Mouse (Mus musculus): ENCODE data around the gene Avil. TPM values are rescaled to one million over a fixed set of nuclear protein-coding genes. Genes with fewer than 3 reads are reported as not detected.

The Avil gene
- polyA plus RNA-seq (2015; fragmentation: Nextera tagmentation; extraction: Ambion mirVana), result 19.2 and 22.4 TPM in 2 replicates

GRCm38 (mm10) chr10:127000529-127000928, at the start of gene Avil:
Gene Avil (plus strand): TSS chr10:127000709.
- WGBS, result 93% methylated on average over 5 of the region's 5 CpGs
- Histone ChIP-seq H3K4me3 (replicated peaks) (no peak within 1 kb of the TSS), H3K9me3 (replicated peaks) (no peaks in the 10 kb centered on the region), H3K9ac (replicated peaks) (no peak within 1 kb of the TSS), H3K4me2 (no peak within 1 kb of the TSS), H3K4me1 (no peaks in the 10 kb centered on the region), H3K27me3 (replicated peaks) (no peaks in the 10 kb centered on the region), H3K27ac (replicated peaks) (no peak within 1 kb of the TSS), H3K36me3 (peaks cover 30% of the 10 kb centered on the region)
- no peak for ATAC-seq (ENCODE audit: low FRiP score)

GRCm38 (mm10) chr10:126952375-126952774, 48.1 kb upstream of the Avil start:
- Histone ChIP-seq H3K4me3 (replicated peaks) (no peak overlapping the region), H3K4me1 (peaks cover 12% of the 10 kb centered on the region), H3K9me3 (replicated peaks) (no peaks in the 10 kb centered on the region), H3K27me3 (replicated peaks) (peaks cover 19% of the 10 kb centered on the region; the same call in 1 of the 2 replicates), H3K9ac (replicated peaks) (no peak overlapping the region), H3K27ac (replicated peaks) (no peak overlapping the region), H3K4me2 (no peak overlapping the region), H3K36me3 (no peaks in the 10 kb centered on the region)
- no peak for ATAC-seq (ENCODE audit: low FRiP score)
- 90% methylated on average over 1 of the region's 1 CpGs for WGBS

- H3K27ac ChIP-seq (replicated peaks), result no peak overlapping the region
- H3K9me3 ChIP-seq (replicated peaks), result no peaks in the 10 kb centered on the region
- no peak overlapping the region for H3K4me2 ChIP-seq
- no peak overlapping the region for H3K9ac ChIP-seq (replicated peaks)
- H3K4me1 ChIP-seq, result peaks cover 18% of the 10 kb centered on the region
- H3K4me3 ChIP-seq (replicated peaks), result no peak overlapping the region
- no peaks in the 10 kb centered on the region for H3K36me3 ChIP-seq
- peaks cover 19% of the 10 kb centered on the region; the same call in 1 of the 2 replicates for H3K27me3 ChIP-seq (replicated peaks)
- 91% methylated on average over 3 of the region's 3 CpGs for WGBS
- ATAC-seq (ENCODE audit: low FRiP score), result no peak
These were observed 47.5 kb upstream of the Avil start for GRCm38 (mm10) chr10:126953029-126953471.

- Histone ChIP-seq H3K27me3 (replicated peaks) (peaks cover 47% of the 10 kb centered on the region), H3K9ac (replicated peaks) (peak overlapping the region; percentile 34), H3K4me3 (replicated peaks) (0 out of 2 replicates have a peak overlapping the region, but pooled peaks have one; percentile 4), H3K36me3 (no peaks in the 10 kb centered on the region), H3K4me2 (peak overlapping the region; percentile 48), H3K4me1 (peaks cover 21% of the 10 kb centered on the region), H3K27ac (replicated peaks) (peak overlapping the region; percentile 82), H3K9me3 (replicated peaks) (no peaks in the 10 kb centered on the region)
- 7% methylated on average over 15 of the region's 15 CpGs for WGBS
- peak; percentile 33; the same call in 1 of the 2 replicates for ATAC-seq (ENCODE audit: low FRiP score)
These were observed 43.7 kb upstream of the Avil start for GRCm38 (mm10) chr10:126956692-126957358.

- WGBS, result 2% methylated on average over 25 of the region's 25 CpGs
- H3K27me3 ChIP-seq (replicated peaks), result peaks cover 54% of the 10 kb centered on the region
- peaks cover 28% of the 10 kb centered on the region for H3K4me1 ChIP-seq
- peak overlapping the region; percentile 82 for H3K27ac ChIP-seq (replicated peaks)
- H3K4me3 ChIP-seq (replicated peaks), result peak overlapping the region; percentile 4; the same call in 1 of the 2 replicates
- peak; percentile 83 for ATAC-seq (ENCODE audit: low FRiP score)
- peak overlapping the region; percentile 34 for H3K9ac ChIP-seq (replicated peaks)
- no peaks in the 10 kb centered on the region for H3K36me3 ChIP-seq
- H3K9me3 ChIP-seq (replicated peaks), result no peaks in the 10 kb centered on the region
- peak overlapping the region; percentile 48 for H3K4me2 ChIP-seq
These were observed 43.0 kb upstream of the Avil start for GRCm38 (mm10) chr10:126957359-126958107.

GRCm38 (mm10) chr10:126960496-126960895, 40.0 kb upstream of the Avil start:
- Histone ChIP-seq H3K36me3 (no peaks in the 10 kb centered on the region), H3K4me1 (peaks cover 29% of the 10 kb centered on the region), H3K9ac (replicated peaks) (no peak overlapping the region), H3K4me3 (replicated peaks) (no peak overlapping the region), H3K27ac (replicated peaks) (no peak overlapping the region), H3K27me3 (replicated peaks) (peaks cover 54% of the 10 kb centered on the region), H3K4me2 (no peak overlapping the region), H3K9me3 (replicated peaks) (no peaks in the 10 kb centered on the region)
- 84% methylated on average over 8 of the region's 8 CpGs for WGBS
- ATAC-seq (ENCODE audit: low FRiP score), result no peak

- Histone ChIP-seq H3K27me3 (replicated peaks) (peaks cover 47% of the 10 kb centered on the region), H3K4me2 (no peak overlapping the region), H3K9me3 (replicated peaks) (no peaks in the 10 kb centered on the region), H3K27ac (replicated peaks) (peak overlapping the region; percentile 60), H3K36me3 (no peaks in the 10 kb centered on the region), H3K9ac (replicated peaks) (no peak overlapping the region), H3K4me1 (peaks cover 23% of the 10 kb centered on the region), H3K4me3 (replicated peaks) (no peak overlapping the region)
- no peak for ATAC-seq (ENCODE audit: low FRiP score)
- 57% methylated on average over 10 of the region's 10 CpGs for WGBS
These were observed 38.8 kb upstream of the Avil start for GRCm38 (mm10) chr10:126961757-126962156.

- Histone ChIP-seq H3K9ac (replicated peaks) (no peak overlapping the region; the same call in 1 of the 2 replicates), H3K36me3 (no peaks in the 10 kb centered on the region), H3K27ac (replicated peaks) (peak overlapping the region; percentile 60), H3K4me1 (peaks cover 16% of the 10 kb centered on the region), H3K4me2 (peak overlapping the region; percentile 5; the same call in 1 of the 2 replicates), H3K9me3 (replicated peaks) (no peaks in the 10 kb centered on the region), H3K27me3 (replicated peaks) (peaks cover 47% of the 10 kb centered on the region), H3K4me3 (replicated peaks) (no peak overlapping the region)
- no peak for ATAC-seq (ENCODE audit: low FRiP score)
- WGBS, result 24% methylated on average over 15 of the region's 15 CpGs
These were observed 38.1 kb upstream of the Avil start for GRCm38 (mm10) chr10:126962271-126962965.

- Histone ChIP-seq H3K36me3 (no peaks in the 10 kb centered on the region), H3K4me3 (replicated peaks) (no peak overlapping the region), H3K4me2 (no peak overlapping the region), H3K27ac (replicated peaks) (peak overlapping the region; percentile 60), H3K27me3 (replicated peaks) (peaks cover 47% of the 10 kb centered on the region), H3K4me1 (peaks cover 11% of the 10 kb centered on the region), H3K9ac (replicated peaks) (no peak overlapping the region), H3K9me3 (replicated peaks) (no peaks in the 10 kb centered on the region)
- ATAC-seq (ENCODE audit: low FRiP score), result no peak
- WGBS, result 40% methylated on average over 6 of the region's 6 CpGs
These were observed 37.6 kb upstream of the Avil start for GRCm38 (mm10) chr10:126962966-126963330.

GRCm38 (mm10) chr10:126963821-126964220, 36.7 kb upstream of the Avil start:
- WGBS, result 90% methylated on average over 8 of the region's 8 CpGs
- peaks cover 47% of the 10 kb centered on the region for H3K27me3 ChIP-seq (replicated peaks)
- ATAC-seq (ENCODE audit: low FRiP score), result no peak

GRCm38 (mm10) chr10:126971363-126972050, 29.0 kb upstream of the Avil start:
- Histone ChIP-seq H3K4me1 (peaks cover 13% of the 10 kb centered on the region), H3K9me3 (replicated peaks) (no peaks in the 10 kb centered on the region), H3K9ac (replicated peaks) (no peak overlapping the region), H3K27ac (replicated peaks) (no peak overlapping the region), H3K4me3 (replicated peaks) (no peak overlapping the region), H3K4me2 (peak overlapping the region; percentile 22), H3K27me3 (replicated peaks) (peaks cover 14% of the 10 kb centered on the region), H3K36me3 (no peaks in the 10 kb centered on the region)
- WGBS, result 8% methylated on average over 12 of the region's 12 CpGs
- no peak for ATAC-seq (ENCODE audit: low FRiP score)

More at GRCm38 (mm10) chr10:126963821-126964220, 36.7 kb upstream of the Avil start:
- no peaks in the 10 kb centered on the region for H3K9me3 ChIP-seq (replicated peaks)
- peaks cover 11% of the 10 kb centered on the region for H3K4me1 ChIP-seq
- H3K36me3 ChIP-seq, result no peaks in the 10 kb centered on the region
- H3K4me3 ChIP-seq (replicated peaks), result no peak overlapping the region
- no peak overlapping the region for H3K27ac ChIP-seq (replicated peaks)
- no peak overlapping the region for H3K4me2 ChIP-seq
- no peak overlapping the region for H3K9ac ChIP-seq (replicated peaks)
